Mouse (Mus musculus) ES-E14 (cell line): ENCODE results near the gene Mical2.

ENCODE experiments used
- CHD2 ChIP-seq: IDR thresholded peaks from 2 replicates; pipeline ENCODE4 v1.6.1; 2014; ENCODE audit warnings: mild to moderate bottlenecking, low read depth, low read length, inconsistent platforms
- HCFC1 ChIP-seq: IDR thresholded peaks from 2 replicates; pipeline ENCODE4 v1.6.1; 2012; ENCODE audit warnings: low read length, inconsistent platforms, borderline replicate concordance; ENCODE audit not compliant: insufficient read depth
- ZC3H11A ChIP-seq: IDR thresholded peaks from 2 replicates; pipeline ENCODE4 v1.6.1; 2012; ENCODE audit warnings: low read depth, mild to moderate bottlenecking, inconsistent platforms, low read length, borderline replicate concordance
- ZNF384 ChIP-seq: IDR thresholded peaks from 2 replicates; pipeline ENCODE4 v1.6.1; 2012; ENCODE audit warnings: low read depth, low read length, inconsistent platforms

DNA sequence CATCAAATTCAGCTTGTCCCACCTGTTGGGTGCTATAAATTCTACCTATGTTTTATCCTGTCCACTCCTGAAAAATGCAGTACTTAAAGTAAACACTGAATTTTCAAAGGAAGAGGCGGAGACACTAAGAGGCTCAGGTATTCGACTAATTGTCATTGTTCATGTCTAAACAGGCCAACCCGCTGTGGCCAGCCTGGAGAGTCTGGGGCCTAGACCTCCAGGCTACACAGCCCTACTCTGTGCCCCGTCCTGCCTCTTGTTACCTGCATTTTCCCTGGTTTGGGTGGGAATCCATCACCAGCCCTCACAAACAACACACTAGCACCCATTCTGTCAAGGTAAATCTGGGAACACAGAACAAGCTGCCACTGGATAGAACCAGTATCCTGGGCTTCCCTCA, 191.9 kb downstream of the Mical2 start:
- TF ChIP-seq HCFC1 (no peak), CHD2 (no peak), ZNF384 (no peak), ZC3H11A (no peak)
